Mouse (Mus musculus) liver, embryonic 14.5 days (tissue): ENCODE results near the gene Tpbpa. TPM values are rescaled to one million over a fixed set of nuclear protein-coding genes. Genes with fewer than 3 reads are reported as not detected.
"Not testable (repeated sequence)": the region's sequence is repeated elsewhere in the genome, so short reads cannot be mapped to it uniquely, and the experiment has no call there.

Experiments
- ATAC-seq: fragments of 200-750 bp; cut with Nextera tagmentation; 2 replicates; pipeline ENCODE4 v1.8.0; 2017; ENCODE audit warnings: moderate number of reproducible peaks, mild to moderate bottlenecking, moderate library complexity; ENCODE audit not compliant: insufficient read depth
- DNase-seq, 3 experiments: peaks; one replicate each; pipeline ENCODE4 v3.0.0-alpha.2; 2012 to 2013; ENCODE audit warnings: low read depth in 3 of 3, low spot score in 3 of 3
- H3K27ac ChIP-seq: fragments of 300-500 bp; sonication (generic); 2 replicates; pipeline ENCODE4 v1.5.1; 2014; ENCODE audit warnings: moderate library complexity, mild to moderate bottlenecking, control low read depth, inconsistent platforms
- H3K27me3 ChIP-seq: fragments of 300-500 bp; sonication (generic); 2 replicates; pipeline ENCODE4 v1.6.1; 2014; ENCODE audit warnings: mild to moderate bottlenecking, low read length, moderate library complexity; ENCODE audit not compliant: control insufficient read depth, insufficient read depth
- H3K36me3 ChIP-seq: fragments of 300-500 bp; sonication (generic); replicated peaks from 2 replicates; pipeline ENCODE4 v1.6.1; 2014; ENCODE audit warnings: low read depth; ENCODE audit not compliant: control insufficient read depth, insufficient read depth
- H3K4me1 ChIP-seq, 2 experiments: fragments of 200-500 bp in 1 of 2; fragments of 300-500 bp in 1 of 2; sonication (generic) in 1 of 2; replicated peaks; 2 replicates each; pipeline ENCODE4 v1.6.1; 2012 to 2014; ENCODE audit warnings: antibody characterized with exemption in 1 of 2, inconsistent platforms in 1 of 2, low read length in 1 of 2; ENCODE audit not compliant: control insufficient read depth in 2 of 2, insufficient read depth in 2 of 2
- H3K4me2 ChIP-seq: fragments of 300-500 bp; sonication (generic); 2 replicates; pipeline ENCODE4 v1.6.1; 2014; ENCODE audit warnings: low read depth, mild to moderate bottlenecking, control low read depth, moderate library complexity
- H3K4me3 ChIP-seq, 2 experiments: fragments of 200-500 bp in 1 of 2; fragments of 300-500 bp in 1 of 2; sonication (generic) in 1 of 2; 2 replicates each; pipeline ENCODE4 v1.5.1; 2012 to 2014; ENCODE audit warnings: low read depth in 2 of 2, low read length in 2 of 2, mild to moderate bottlenecking in 2 of 2, control low read depth in 1 of 2, inconsistent platforms in 1 of 2, moderate library complexity in 1 of 2; ENCODE audit not compliant: insufficient read depth in 1 of 2
- H3K9ac ChIP-seq: fragments of 300-500 bp; sonication (generic); replicated peaks from 2 replicates; pipeline ENCODE4 v1.6.1; 2014; ENCODE audit warnings: mild to moderate bottlenecking, control low read depth, moderate library complexity
- H3K9me3 ChIP-seq: fragments of 300-500 bp; sonication (generic); 2 replicates; pipeline ENCODE4 v1.6.1; 2016; ENCODE audit warnings: low read length, mixed read lengths; ENCODE audit not compliant: control insufficient read depth
- CTCF ChIP-seq: IDR thresholded peaks from 2 replicates; pipeline ENCODE4 v1.5.1; 2016; ENCODE audit warnings: antibody characterized with exemption, low read depth, control low read depth
- EP300 ChIP-seq: IDR thresholded peaks from 2 replicates; pipeline ENCODE4 v1.6.1; 2016; ENCODE audit warnings: antibody characterized with exemption, low read depth
- WGBS: fragments of 180-500 bp; shearing (Covaris S2); extraction: QIAGEN DNeasy Blood & Tissue Kit; methylation state at CpG from one replicate; pipeline ENCODE4 v1.1.7; 2014; ENCODE audit not compliant: insufficient replicate concordance; 5-methylcytosine and 5-hydroxymethylcytosine counted together
- polyA plus RNA-seq, 2 experiments: library from polyadenylated mRNA; depleted of rRNA in 1 of 2; stranded (reverse) in 1 of 2; unstranded in 1 of 2; fragments of >200 nt; fragmentation: Nextera tagmentation in 1 of 2; extraction: Ambion mirVana in 1 of 2; gene quantifications; 2 replicates each; pipeline versions ENCODE4 v1.2.1 to v1.2.3; 2012 to 2014

Tpbpa gene
- 0.08 and 0.12 TPM in 2 replicates for polyA plus RNA-seq (2012; rRNA removed)
- polyA plus RNA-seq (2014; fragmentation: Nextera tagmentation; extraction: Ambion mirVana), result not detected in 2 replicates

DNA sequence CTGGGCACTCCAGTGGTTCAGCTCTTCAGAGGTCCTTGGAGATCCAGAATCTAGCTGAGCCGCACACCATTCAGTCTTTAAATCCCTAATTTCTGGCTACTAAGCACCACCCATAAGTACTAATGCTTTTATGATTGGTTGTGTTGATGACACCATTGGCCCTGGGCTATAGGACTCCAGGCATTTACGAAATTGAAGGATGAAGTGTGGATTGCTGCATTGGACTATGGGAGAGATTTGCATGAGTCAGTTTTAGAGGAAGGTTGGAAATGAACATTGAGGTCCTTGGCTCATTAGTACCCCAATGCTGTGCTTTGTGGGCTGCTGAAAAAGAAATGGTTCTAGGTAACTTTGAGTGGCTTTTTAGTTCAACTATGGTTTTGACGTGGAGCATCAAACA is at the start of gene Tpbpa:
Gene Tpbpa, minus strand, starts transcription at position 101 of the 400 bp plus-strand sequence.
- 51% methylated on average over 3 of the region's 3 CpGs for WGBS
- H3K9ac ChIP-seq, H3K4me2 ChIP-seq, ATAC-seq, H3K27me3 ChIP-seq, DNase-seq, H3K27ac ChIP-seq, H3K9me3 ChIP-seq, H3K36me3 ChIP-seq, H3K4me1 ChIP-seq, H3K4me3 ChIP-seq: not testable (repeated sequence)

DNA sequence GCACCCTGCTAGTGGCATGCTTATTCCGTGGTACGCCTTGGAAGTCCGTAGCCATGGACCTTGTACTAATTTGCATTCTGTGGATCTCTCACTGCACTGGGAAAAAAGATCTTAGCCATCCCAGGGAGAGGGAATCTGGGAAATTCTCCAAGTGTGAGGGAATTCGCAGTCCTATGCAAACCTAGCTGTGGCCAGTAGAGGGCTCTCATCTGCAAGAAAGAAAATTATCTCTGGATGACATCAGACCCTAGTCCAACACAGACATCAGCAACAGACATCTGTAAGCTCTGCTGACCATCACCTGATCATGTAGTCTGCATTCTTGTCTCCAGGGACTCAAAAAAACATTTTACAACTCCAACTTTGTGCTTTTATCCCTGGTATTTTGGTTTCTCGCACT is 45.1 kb upstream of the Tpbpa start:
- H3K27ac ChIP-seq, H3K27me3 ChIP-seq, ATAC-seq, DNase-seq, H3K4me3 ChIP-seq, H3K4me1 ChIP-seq, H3K9ac ChIP-seq, H3K9me3 ChIP-seq, H3K36me3 ChIP-seq, H3K4me2 ChIP-seq: not testable (repeated sequence)
- WGBS, result 60% methylated on average over 5 of the region's 5 CpGs

DNA sequence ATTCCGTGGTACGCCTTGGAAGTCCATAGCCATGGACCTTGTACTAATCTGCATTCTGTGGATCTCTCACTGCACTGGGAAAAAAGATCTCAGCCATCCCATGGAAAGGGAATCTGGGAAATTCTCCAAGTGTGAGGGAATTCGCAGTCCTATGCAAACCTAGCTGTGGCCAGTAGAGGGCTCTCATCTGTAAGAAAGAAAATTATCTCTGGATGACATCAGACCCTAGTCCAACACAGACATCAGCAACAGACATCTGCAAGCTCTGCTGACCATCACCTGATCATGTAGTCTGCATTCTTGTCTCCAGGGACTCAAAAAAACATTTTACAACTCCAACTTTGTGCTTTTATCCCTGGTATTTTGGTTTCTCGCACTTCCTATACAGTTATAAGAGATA is 30.5 kb upstream of the Tpbpa start:
- not testable (repeated sequence) for ATAC-seq

DNA sequence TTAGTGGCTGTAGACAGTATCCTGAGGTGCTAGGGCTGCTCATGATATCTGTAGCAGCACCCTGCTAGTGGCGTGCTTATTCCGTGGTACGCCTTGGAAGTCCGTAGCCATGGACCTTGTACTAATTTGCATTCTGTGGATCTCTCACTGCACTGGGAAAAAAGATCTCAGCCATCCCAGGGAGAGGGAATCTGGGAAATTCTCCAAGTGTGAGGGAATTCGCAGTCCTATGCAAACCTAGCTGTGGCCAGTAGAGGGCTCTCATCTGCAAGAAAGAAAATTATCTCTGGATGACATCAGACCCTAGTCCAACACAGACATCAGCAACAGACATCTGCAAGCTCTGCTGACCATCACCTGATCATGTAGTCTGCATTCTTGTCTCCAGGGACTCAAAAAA is 22.2 kb upstream of the Tpbpa start:
- not testable (repeated sequence) for H3K4me2 ChIP-seq, H3K9ac ChIP-seq
- 32% methylated on average over 5 of the region's 5 CpGs for WGBS

More for the DNA sequence above, 30.5 kb upstream of the Tpbpa start:
- H3K36me3 ChIP-seq, H3K27me3 ChIP-seq, H3K9me3 ChIP-seq, H3K9ac ChIP-seq, H3K4me1 ChIP-seq, H3K4me3 ChIP-seq, DNase-seq, H3K4me2 ChIP-seq, H3K27ac ChIP-seq: not testable (repeated sequence)
- 49% methylated on average over 4 of the region's 4 CpGs for WGBS

DNA sequence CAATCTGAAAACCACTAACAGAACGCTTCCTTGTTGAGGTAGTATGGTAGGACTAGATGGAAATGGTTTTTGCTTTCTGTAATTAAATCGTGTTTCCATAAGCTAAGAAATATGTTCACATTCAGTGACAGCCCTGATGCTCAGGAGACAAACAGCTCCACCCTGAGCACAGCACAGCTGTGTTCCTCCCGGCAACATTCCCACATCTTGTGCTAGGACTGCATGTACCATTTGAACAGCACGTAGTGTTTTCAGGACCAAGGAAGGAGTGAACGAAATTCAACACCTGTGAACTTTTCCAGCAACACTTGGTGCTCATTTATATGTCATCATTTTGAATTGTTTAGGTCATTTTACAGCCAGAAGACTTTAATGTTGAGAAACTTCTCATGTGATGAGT is 19.9 kb upstream of the Tpbpa start:
- no peak overlapping the region for H3K4me3 ChIP-seq
- H3K9ac ChIP-seq, result no peak overlapping the region
- DNase-seq (no peak), ATAC-seq (no peak)
- H3K4me2 ChIP-seq, result no peak overlapping the region
- H3K27ac ChIP-seq, result no peak overlapping the region
- no peaks in the 10 kb centered on the region for H3K9me3 ChIP-seq
- H3K27me3 ChIP-seq, result no peaks in the 10 kb centered on the region
- WGBS, result 46% methylated on average over 5 of the region's 5 CpGs
- H3K36me3 ChIP-seq, result no peaks in the 10 kb centered on the region
- TF ChIP-seq CTCF (no peak), EP300 (no peak)
- no peaks in the 10 kb centered on the region for H3K4me1 ChIP-seq

More for the DNA sequence above, 22.2 kb upstream of the Tpbpa start:
- H3K27ac ChIP-seq, H3K4me3 ChIP-seq, DNase-seq, H3K4me1 ChIP-seq, ATAC-seq, H3K36me3 ChIP-seq, H3K27me3 ChIP-seq, H3K9me3 ChIP-seq: not testable (repeated sequence)

DNA sequence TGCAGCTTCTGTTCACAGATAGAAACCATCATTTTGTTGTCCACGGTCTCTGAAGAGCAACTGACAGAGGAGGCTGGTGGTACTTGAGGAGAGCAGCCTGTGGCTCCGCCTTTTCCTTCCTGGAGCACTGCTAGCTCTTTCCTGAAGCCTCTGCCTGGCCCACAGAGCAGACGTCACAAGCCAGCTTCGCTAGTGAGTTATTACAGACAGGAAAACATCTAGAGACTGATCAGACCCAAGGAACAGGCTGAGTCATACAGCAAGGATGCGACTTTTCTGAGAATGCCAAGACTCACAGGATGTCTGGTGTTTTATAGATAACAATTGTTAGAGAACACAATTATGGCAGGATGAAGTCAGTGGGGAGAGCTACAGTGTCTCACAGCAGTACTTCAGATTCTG is 5.3 kb downstream of the Tpbpa start, which contains the start of the genes Gm49391 and Ctla2a:
Gene Gm49391, minus strand, starts transcription at position 72 of the 402 bp plus-strand sequence.
Gene Ctla2a, minus strand, starts transcription at position 126 of the 402 bp plus-strand sequence.
- H3K27ac ChIP-seq, result no peak within 1 kb of the TSS
- 7% methylated on average over 5 of the region's 5 CpGs for WGBS
- DNase-seq, result peak; percentile 9 to 26 (median 15)

DNA sequence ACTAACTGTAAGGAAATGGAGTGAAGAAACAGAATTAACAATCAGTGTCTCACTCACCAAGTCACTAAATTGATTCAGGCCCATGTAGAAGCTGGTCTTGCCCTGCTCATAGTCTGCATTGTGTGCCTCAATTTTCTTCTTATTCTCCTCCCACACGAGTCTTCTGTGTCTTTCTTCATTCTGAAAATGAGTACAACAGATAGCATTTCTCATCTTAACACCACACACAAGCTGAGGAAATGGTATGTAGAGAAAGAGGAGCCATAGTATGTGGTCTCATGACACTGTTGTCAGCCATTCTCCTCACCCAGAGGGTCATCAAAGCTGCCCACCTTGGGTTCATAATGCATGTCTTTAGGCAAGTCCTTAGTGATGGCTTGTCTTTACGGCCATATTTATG is 6.3 kb downstream of the Tpbpa start, which contains the start of gene Gm49393:
Gene Gm49393, minus strand, starts transcription at position 101 of the 400 bp plus-strand sequence.
- H3K36me3 ChIP-seq, H3K9ac ChIP-seq, ATAC-seq, DNase-seq, H3K4me1 ChIP-seq, H3K27ac ChIP-seq, H3K9me3 ChIP-seq, H3K4me3 ChIP-seq, H3K27me3 ChIP-seq, H3K4me2 ChIP-seq: not testable (repeated sequence)
- WGBS, result 41% methylated on average over 2 of the region's 2 CpGs

More for the DNA sequence above, 5.3 kb downstream of the Tpbpa start, which contains the start of the genes Gm49391 and Ctla2a:
- Histone ChIP-seq H3K27me3 (no peaks in the 10 kb centered on the region), H3K4me3 (no peak within 1 kb of the TSS), H3K4me2 (no peak within 1 kb of the TSS), H3K36me3 (no peaks in the 10 kb centered on the region), H3K9me3 (no peaks in the 10 kb centered on the region), H3K9ac (no peak within 1 kb of the TSS), H3K4me1 (no peaks in the 10 kb centered on the region)
- no peak; the same call in 1 of the 2 replicates for TF ChIP-seq EP300
- no peak for TF ChIP-seq CTCF
- ATAC-seq, result peak; percentile 79

DNA sequence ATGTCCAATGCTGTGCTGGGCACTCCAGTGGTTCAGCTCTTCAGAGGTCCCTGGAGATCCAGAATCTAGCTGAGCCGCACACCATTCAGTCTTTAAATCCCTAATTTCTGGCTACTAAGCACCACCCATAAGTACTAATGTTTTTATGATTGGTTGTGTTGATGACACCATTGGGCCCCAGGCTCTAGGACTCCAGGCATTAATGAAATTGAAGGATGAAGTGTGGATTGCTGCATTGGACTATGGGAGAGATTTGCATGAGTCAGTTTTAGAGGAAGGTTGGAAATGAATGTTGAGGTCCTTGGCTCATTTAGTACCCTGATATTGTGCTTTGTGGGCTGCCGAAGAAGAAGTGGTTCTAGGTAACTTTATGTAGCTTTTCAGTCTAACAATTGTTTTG is 37.0 kb downstream of the Tpbpa start, which contains the start of gene Tpbpb:
Gene Tpbpb, minus strand, starts transcription at position 101 of the 400 bp plus-strand sequence.
- H3K36me3 ChIP-seq, ATAC-seq: not testable (repeated sequence)
- WGBS, result 71% methylated on average over 2 of the region's 2 CpGs

More for the DNA sequence above, 37.0 kb downstream of the Tpbpa start, which contains the start of gene Tpbpb:
- H3K9ac ChIP-seq, H3K4me3 ChIP-seq, H3K4me1 ChIP-seq, H3K27me3 ChIP-seq, H3K27ac ChIP-seq, H3K4me2 ChIP-seq, DNase-seq, H3K9me3 ChIP-seq: not testable (repeated sequence)
